Mouse (Mus musculus): Measurements from ENCODE around the gene Rab5c.

DNA sequence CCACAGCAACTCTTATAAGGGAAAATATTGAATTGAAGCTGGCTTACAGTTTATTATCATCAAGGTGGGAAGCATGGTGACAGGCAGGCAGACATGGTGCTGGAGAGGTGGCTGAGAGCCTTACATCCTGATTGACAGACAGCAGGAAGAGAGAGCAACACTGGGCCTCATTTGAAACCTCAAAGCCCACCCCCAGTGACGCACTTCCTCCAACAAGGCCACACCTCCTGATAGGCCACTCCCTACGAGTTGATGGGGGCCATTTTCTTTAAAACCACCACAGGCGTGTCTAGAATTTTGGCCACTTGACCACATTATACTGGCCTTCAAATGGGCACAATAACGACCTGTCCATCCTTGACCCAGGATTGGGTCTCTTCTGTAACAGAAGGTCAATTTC is 36.2 kb upstream of the Rab5c start:
- TF ChIP-seq CTCF (IDR thresholded peaks at IDR 0.05; ENCODE audit: insufficient read depth, low read depth, low read length) (no peak), POLR2A (IDR thresholded peaks at IDR 0.05; ENCODE audit: insufficient read depth, low read depth, low read length) (no peak)
